Mouse (Mus musculus) lung, postnatal 0 days (tissue): ENCODE data around the gene Rdm1.

ENCODE experiments used
- CTCF ChIP-seq: IDR thresholded peaks from 2 replicates; pipeline ENCODE4 v1.5.1; 2016; ENCODE audit warnings: antibody characterized with exemption, mild to moderate bottlenecking
- EP300 ChIP-seq: IDR thresholded peaks from 2 replicates; pipeline ENCODE4 v1.6.1; 2016; ENCODE audit warnings: antibody characterized with exemption, mild to moderate bottlenecking, control low read depth

- TF ChIP-seq CTCF, result no peak
- TF ChIP-seq EP300, result no peak
These were observed 47.1 kb downstream of the Rdm1 start for GRCm38 (mm10) chr11:101674106-101674505.
